Comparison of ENCODE assay signal across 8 mouse cellular contexts in the genomic region with DNA sequence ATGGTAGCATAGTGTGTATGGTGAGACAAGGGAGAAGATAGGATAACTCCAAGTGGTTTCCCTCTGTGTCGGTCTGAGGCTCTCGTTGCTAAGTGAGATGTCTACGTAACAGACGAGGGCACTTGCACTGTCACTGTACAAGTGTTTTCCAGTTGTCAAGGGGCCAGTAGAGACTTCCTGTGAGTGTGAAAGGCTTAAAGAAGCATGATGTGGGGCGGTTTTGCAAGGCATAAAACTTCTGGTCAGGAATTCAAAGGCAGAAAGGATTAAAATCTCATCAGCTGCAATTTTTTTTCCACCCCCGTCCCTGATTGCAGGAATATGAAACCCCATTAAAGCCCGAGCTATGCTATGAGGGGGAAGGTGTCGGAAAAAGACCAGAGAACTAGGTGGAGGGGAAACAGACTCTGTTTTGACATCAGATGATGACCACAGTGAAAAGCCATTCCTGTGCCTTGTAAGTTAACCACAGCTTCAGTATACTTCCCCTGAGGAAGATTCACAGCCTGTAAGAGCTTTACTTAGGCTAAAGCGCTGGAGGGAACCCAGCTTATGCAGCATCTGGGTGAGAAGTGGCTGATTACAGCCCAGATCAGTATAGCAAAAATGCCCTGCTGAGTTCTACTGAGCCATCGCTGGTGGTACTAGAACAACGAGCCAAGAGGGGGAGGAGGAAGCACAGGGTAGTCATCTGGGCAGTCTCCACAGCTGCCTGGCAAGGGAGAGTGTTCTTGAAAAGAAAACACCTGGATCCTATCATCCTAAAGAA. TPM values are rescaled to one million over a fixed set of nuclear protein-coding genes. Genes with fewer than 3 reads are reported as not detected.
DNase-seq lines count a peak whose midpoint lies in the region; TF ChIP-seq lines count a peak whose summit lies in the region.
"Had no signal": no experiment of that assay in that cellular context is flagged by ENCODE, and none has a peak within 500 bp of the region (broad histone marks: within the 10 kb centered on the region; RNA-seq: fewer than 3 reads in every experiment).

No protein-coding gene starts in this region.

- no peak for DNase-seq in layer of hippocampus, adult 2 months (ENCODE audit: low spot score in 2 of 2)
- no peak for DNase-seq in layer of hippocampus, adult 11-12 months (ENCODE audit: low spot score)
- peak; percentile 74 for DNase-seq in NIH3T3 (ENCODE audit: low read depth)
- DNase-seq in brain, adult 2 months (ENCODE audit: low read depth, low spot score), result peak; percentile 49
- DNase-seq in lung, postnatal 4 days, result peak; percentile 37 to 56
- no peak for DNase-seq in thymus, postnatal 10 days (ENCODE audit: low spot score in 2 of 2)
- no peak for DNase-seq in embryo, embryonic 11 days
- DNase-seq: thymus, postnatal 36 days had no signal

- no peak for TF ChIP-seq CTCF in layer of hippocampus, adult 2 months (conservative IDR thresholded peaks at IDR 0.05)

- H3K27ac ChIP-seq in layer of hippocampus, adult 2 months, result peak overlapping the region; percentile 97

- H3K4me3 ChIP-seq in layer of hippocampus, adult 2 months, result peak overlapping the region; percentile 79

RNA-seq across cellular contexts. Expression of a gene that starts 2.1 kb away (rescaled TPM):
- 10 to 100 TPM; 75.5 TPM for total RNA-seq in layer of hippocampus, adult 2 months (2021)

RNA-seq across cellular contexts. Expression of a gene that starts 10.8 kb away (rescaled TPM):
- total RNA-seq in layer of hippocampus, adult 2 months (2021), result 1 to 10 TPM; 5.3 to 6.9 TPM

RNA-seq across cellular contexts. Expression of a gene that starts 46.2 kb away (rescaled TPM):
- total RNA-seq in layer of hippocampus, adult 2 months (2021), result 1 to 10 TPM; 3.2 to 5.1 TPM

Comparison
In these comparisons a context has a peak if more than half of its experiments do, and no peak if none do; other contexts are left out.
1. DNase-seq: peak in NIH3T3 (single experiment), brain, adult 2 months (single experiment) and lung, postnatal 4 days (2 of 2); none in layer of hippocampus, adult 2 months (0 of 2), layer of hippocampus, adult 11-12 months (single experiment), thymus, postnatal 10 days (0 of 2) and embryo, embryonic 11 days (single experiment).